Mouse (Mus musculus): ENCODE measurements around the gene Gm10277. TPM values are rescaled to one million over a fixed set of nuclear protein-coding genes. Genes with fewer than 3 reads are reported as not detected.

The Gm10277 gene
- polyA plus RNA-seq, 1 experiment from 2014 or later = 0.89 TPM

- WGBS = 82% methylated on average over 4 of the region's 4 CpGs
- ATAC-seq = no peak
- Histone ChIP-seq H3K27me3 (replicated peaks; ENCODE audit: control insufficient read depth, insufficient read depth, low read length) (no peaks in the 10 kb centered on the region), H3K9ac (ENCODE audit: low read depth, low read length) (no peak overlapping the region), H3K4me3 (ENCODE audit: low read length) (no peak overlapping the region), H3K27ac (ENCODE audit: low read length) (no peak overlapping the region), H3K4me2 (ENCODE audit: low read depth, low read length) (no peak overlapping the region), H3K9me3 (ENCODE audit: control insufficient read depth, low read length) (no peaks in the 10 kb centered on the region), H3K36me3 (ENCODE audit: control insufficient read depth, insufficient read depth, low read length) (no peaks in the 10 kb centered on the region), H3K4me1 (ENCODE audit: control insufficient read depth, insufficient read depth, low read length) (no peaks in the 10 kb centered on the region)
Measured at GRCm38 (mm10) chr11:77746652-77747051, 40.9 kb downstream of the Gm10277 start.

DNA sequence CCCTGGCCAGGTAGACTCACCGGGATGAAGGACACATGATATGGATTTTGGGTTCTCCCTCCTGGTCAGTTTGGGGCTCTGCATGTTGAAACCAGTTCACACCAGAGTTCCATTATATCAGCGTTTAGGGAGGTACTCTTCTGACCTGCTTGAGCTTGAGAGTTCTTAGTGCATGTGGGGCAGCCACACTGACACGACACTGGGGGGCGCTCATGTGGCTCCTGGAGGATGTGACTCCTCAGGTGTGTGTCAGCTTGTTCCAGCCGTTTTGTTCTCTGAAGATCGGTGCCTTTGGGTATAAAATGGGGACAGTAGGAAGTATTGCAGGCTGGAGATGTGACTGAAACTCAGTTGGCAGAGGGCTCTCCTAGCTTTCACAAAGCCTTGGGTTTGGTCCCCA, 43.6 kb downstream of the Gm10277 start:
- Histone ChIP-seq H3K4me1 (ENCODE audit: control insufficient read depth, insufficient read depth, low read length) (no peaks in the 10 kb centered on the region), H3K36me3 (ENCODE audit: control insufficient read depth, insufficient read depth, low read length) (no peaks in the 10 kb centered on the region), H3K27me3 (replicated peaks; ENCODE audit: control insufficient read depth, insufficient read depth, low read length) (no peaks in the 10 kb centered on the region), H3K4me3 (ENCODE audit: low read length) (no peak overlapping the region), H3K9ac (ENCODE audit: low read depth, low read length) (no peak overlapping the region), H3K4me2 (ENCODE audit: low read depth, low read length) (no peak overlapping the region), H3K27ac (ENCODE audit: low read length) (no peak overlapping the region), H3K9me3 (ENCODE audit: control insufficient read depth, low read length) (no peaks in the 10 kb centered on the region)
- WGBS = 32% methylated on average over 6 of the region's 6 CpGs
- ATAC-seq = no peak

DNA sequence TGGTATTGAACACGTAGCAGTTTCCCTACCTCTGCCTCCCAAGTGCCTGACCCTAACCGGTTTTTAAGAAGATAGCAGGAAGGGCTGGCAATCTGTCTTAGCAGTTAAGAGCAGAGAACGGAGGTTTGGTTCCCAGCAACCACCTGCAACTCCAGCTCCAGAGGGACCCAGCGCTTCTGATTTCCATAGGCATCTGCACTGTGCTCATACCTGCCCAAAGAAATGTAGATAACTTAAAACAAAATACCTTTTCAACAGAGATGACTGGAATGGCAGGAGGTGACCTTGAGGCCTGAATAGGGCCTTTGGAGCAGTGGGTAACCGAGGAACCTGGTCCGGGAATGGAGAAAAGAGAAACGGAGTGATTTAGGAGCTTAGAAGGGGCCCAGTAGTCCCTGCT, 49.0 kb downstream of the Gm10277 start:
- no peaks in the 10 kb centered on the region for H3K9me3 ChIP-seq (ENCODE audit: control insufficient read depth, low read length)
- H3K4me1 ChIP-seq (ENCODE audit: control insufficient read depth, insufficient read depth, low read length) = no peaks in the 10 kb centered on the region
- no peak overlapping the region for H3K9ac ChIP-seq (ENCODE audit: low read depth, low read length)
- WGBS = 54% methylated on average over 7 of the region's 7 CpGs
- no peaks in the 10 kb centered on the region for H3K36me3 ChIP-seq (ENCODE audit: control insufficient read depth, insufficient read depth, low read length)
- no peak overlapping the region for H3K4me2 ChIP-seq (ENCODE audit: low read depth, low read length)
- ATAC-seq = no peak
- no peaks in the 10 kb centered on the region for H3K27me3 ChIP-seq (replicated peaks; ENCODE audit: control insufficient read depth, insufficient read depth, low read length)
- H3K27ac ChIP-seq (ENCODE audit: low read length) = no peak overlapping the region
- no peak overlapping the region for H3K4me3 ChIP-seq (ENCODE audit: low read length)

DNA sequence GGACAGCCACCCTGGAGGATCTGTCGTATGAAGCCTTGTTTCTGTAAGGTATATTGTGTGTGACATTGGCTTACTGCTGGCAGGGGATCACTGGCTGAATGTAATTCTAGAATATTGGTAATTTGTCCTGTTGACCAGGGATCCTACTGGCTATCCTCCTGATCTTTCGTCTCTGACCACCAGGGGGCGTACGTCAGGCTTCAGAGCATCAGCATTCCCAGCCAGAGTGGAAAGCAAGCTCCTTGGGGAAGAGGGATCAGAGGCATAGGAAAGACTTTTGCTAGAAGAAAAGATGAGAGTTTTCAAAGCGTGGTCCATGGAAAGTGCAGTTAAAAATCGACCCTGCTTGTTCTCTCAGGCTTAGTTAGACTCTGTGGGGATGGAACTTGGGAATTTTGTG, 50.3 kb downstream of the Gm10277 start:
- no peaks in the 10 kb centered on the region for H3K9me3 ChIP-seq (ENCODE audit: control insufficient read depth, low read length)
- H3K27me3 ChIP-seq (replicated peaks; ENCODE audit: control insufficient read depth, insufficient read depth, low read length) = no peaks in the 10 kb centered on the region
- WGBS = 2% methylated on average over 6 of the region's 6 CpGs
- no peak for ATAC-seq
- no peaks in the 10 kb centered on the region for H3K4me1 ChIP-seq (ENCODE audit: control insufficient read depth, insufficient read depth, low read length)
- no peaks in the 10 kb centered on the region for H3K36me3 ChIP-seq (ENCODE audit: control insufficient read depth, insufficient read depth, low read length)
- H3K4me2 ChIP-seq (ENCODE audit: low read depth, low read length) = no peak overlapping the region
- no peak overlapping the region for H3K27ac ChIP-seq (ENCODE audit: low read length)
- no peak overlapping the region for H3K4me3 ChIP-seq (ENCODE audit: low read length)
- H3K9ac ChIP-seq (ENCODE audit: low read depth, low read length) = no peak overlapping the region

Other genes with a start within 250 kb of the Gm10277 start
- 9.2 and 9.8 TPM in 2 replicates for gene Taok1, start 179.9 kb downstream of the Gm10277 start, polyA plus RNA-seq (2015; fragmentation: Nextera tagmentation; extraction: Ambion mirVana)
- 3.8 and 4.0 TPM in 2 replicates for gene Nufip2, start 101.6 kb downstream of the Gm10277 start, polyA plus RNA-seq (2015; fragmentation: Nextera tagmentation; extraction: Ambion mirVana)
- not detected in 2 replicates for gene Cryba1, start 62.5 kb downstream of the Gm10277 start, polyA plus RNA-seq (2015; fragmentation: Nextera tagmentation; extraction: Ambion mirVana)
- gene Myo18a, start 24.5 kb downstream of the Gm10277 start, polyA plus RNA-seq (2015; fragmentation: Nextera tagmentation; extraction: Ambion mirVana) = 31.2 and 31.8 TPM in 2 replicates
- gene Pipox, start 106.3 kb upstream of the Gm10277 start, polyA plus RNA-seq (2015; fragmentation: Nextera tagmentation; extraction: Ambion mirVana) = 55.9 and 65.6 TPM in 2 replicates
- 0.48 and 0.56 TPM in 2 replicates for gene Sez6, start 143.1 kb upstream of the Gm10277 start, polyA plus RNA-seq (2015; fragmentation: Nextera tagmentation; extraction: Ambion mirVana)
- 9.4 and 9.5 TPM in 2 replicates for gene Phf12, start 195.0 kb upstream of the Gm10277 start, polyA plus RNA-seq (2015; fragmentation: Nextera tagmentation; extraction: Ambion mirVana)
- 14.2 and 16.9 TPM in 2 replicates for gene Dhrs13, start 244.5 kb upstream of the Gm10277 start, polyA plus RNA-seq (2015; fragmentation: Nextera tagmentation; extraction: Ambion mirVana)

Measured in intestine, embryonic 16.5 days (tissue).